Mouse (Mus musculus) kidney, adult 11 months (tissue): ENCODE measurements around the gene Gm17268.
A peak's percentile ranks its signal among the peaks of the same experiment; 100 is the strongest.

Experiments used
- DNase-seq: peaks from one replicate; pipeline ENCODE4 v3.0.0; 2022

The Gm17268 gene

DNA sequence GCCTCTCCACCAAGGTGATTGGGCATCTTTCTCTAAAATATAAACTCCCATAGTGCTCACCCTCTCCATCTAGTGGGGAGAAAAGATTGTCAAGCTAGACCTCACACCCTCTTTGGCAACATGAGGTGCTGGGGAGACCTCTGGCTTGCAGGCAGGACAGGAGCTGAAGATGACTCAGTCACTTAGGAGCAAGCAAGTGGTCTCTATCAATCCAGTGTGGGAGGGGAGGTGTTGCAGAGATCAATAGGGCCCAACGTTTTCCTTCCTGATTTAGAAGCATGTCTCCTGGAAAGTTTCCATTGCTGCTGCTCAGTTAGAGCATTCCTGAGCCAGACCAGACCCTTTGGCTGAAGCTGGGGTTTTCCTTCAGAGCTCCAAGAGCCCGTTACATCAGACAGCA, at the start of gene Gm17268:
Gene Gm17268, minus strand, starts transcription at position 28 of the 400 bp plus-strand sequence.
- DNase-seq: no peak

DNA sequence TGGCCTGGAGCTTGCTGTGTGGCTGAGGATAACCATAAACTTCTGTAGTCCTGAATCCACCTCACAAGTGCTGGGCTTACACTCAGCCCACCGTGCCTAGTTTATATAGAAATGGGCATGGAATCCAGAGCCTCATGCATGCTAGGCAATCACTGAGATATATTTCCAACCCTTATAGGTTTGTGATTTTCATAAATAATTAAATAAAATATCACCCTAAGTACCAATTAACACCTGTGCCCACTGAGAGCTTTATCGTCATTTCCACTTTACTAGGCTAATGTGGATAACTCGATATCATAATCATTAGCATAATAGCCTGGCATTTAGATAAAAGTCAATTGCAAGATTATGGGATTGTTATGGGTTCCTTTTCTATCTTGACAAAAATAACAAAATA, 46.0 kb upstream of the Gm17268 start:
- no peak for DNase-seq

- no peak for DNase-seq
Observed at GRCm38 (mm10) chr11:82080865-82081264, 42.5 kb upstream of the Gm17268 start.

DNA sequence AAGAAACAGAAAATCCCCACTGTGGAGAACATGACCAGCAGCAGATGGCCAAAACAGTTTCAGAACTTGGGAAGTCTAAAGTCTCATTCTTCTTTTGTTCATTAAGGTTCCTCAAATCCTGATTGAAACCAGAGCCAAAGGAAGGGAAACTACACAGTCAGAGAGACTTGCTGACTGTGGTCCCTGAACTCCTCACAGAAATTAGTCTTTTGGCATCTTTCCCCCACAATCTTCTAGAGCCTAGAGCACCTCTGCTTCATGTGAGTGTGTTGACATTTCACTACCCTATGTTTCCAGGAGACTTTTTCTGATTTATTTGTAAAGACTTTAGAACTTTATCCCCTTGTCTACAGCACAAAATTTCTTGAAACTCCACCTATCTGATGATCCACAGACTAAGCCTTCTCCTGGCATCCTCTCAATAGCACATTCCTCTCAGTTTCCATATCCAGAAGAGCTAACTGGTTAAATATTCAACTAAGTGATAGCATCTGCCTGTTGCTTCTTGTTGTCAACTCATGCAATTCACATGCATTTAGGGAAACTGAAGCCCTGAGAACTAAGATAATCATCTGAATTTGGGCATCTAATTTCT, 39.9 kb upstream of the Gm17268 start:
- DNase-seq: no peak

DNA sequence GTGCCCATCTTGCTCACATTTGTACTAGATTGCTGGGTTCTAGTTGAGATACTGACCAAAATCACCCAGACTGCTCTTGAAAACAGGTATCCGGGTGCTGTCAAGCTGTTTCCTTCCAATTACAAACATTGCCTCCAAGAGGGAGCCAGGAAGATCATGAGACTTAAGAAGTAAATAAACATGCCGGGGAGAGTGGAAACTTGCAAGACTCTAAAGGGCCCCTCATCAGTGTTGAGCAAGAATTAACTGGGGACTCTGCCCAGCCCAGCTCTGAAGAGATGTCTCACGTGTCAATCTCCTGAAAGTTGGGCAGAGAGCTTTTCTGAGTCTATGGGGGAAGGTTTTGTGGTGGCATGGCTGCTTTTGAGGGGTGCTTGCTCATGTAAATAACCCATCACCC, 38.7 kb upstream of the Gm17268 start:
- no peak for DNase-seq

DNA sequence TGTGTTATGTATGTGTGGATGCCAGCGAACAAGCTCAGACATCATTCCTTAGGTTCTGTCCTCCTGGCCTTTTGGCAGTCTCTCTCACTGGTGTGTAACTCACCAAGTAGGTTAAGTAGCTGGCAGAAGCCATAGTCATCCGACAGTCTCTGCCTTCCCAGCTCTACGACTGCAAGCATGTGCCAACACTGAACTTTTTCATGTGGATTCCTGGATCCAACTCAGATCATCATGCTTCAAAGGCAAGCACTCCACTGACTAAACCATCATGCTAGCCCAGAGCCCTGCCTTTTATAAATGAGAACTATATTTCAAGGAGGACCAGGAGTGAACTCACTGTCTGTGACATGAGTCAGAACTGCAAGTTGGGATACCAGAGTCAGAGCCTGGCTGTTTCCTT, 35.3 kb upstream of the Gm17268 start:
- DNase-seq: no peak

GRCm38 (mm10) chr11:82072984-82073383, 34.6 kb upstream of the Gm17268 start:
- DNase-seq: no peak

DNA sequence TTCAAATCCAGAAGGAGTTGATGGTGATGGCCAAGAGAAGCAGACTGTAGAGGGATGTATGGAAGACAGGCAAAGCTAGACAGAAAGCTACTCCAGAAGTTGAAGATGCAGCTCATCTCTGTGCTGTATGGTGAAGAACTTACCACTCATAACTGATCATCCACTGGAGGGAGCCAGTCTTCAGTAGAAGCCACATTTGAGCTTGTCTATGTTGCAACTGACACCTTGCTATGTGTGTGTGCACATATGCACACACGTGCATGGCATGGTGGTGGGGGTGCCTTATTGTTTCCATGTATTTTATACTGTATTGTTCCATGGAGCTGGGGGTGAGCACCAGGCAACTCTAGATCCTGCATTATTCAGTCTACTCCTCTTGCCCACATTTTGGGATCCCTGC, 34.0 kb upstream of the Gm17268 start:
- DNase-seq: no peak

DNA sequence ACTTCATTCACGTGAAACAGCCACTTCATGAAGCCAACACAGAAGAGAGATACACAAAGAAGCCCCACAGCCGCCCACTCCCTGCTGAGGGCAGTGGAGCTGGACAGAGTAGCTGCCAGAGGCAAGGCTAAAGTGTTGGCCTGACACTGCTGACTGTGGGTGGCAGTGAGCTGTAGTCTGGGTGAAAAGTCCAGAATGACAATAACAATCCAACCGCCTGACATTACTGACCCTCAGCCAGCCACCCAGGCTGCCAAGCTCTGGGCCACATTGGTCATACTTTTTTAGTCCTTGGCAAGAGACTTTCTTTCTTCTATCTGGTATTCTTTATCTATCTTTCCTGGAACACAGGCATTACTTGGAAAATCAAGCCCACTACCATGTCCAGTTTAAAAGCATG, 32.7 kb upstream of the Gm17268 start:
- no peak for DNase-seq

DNA sequence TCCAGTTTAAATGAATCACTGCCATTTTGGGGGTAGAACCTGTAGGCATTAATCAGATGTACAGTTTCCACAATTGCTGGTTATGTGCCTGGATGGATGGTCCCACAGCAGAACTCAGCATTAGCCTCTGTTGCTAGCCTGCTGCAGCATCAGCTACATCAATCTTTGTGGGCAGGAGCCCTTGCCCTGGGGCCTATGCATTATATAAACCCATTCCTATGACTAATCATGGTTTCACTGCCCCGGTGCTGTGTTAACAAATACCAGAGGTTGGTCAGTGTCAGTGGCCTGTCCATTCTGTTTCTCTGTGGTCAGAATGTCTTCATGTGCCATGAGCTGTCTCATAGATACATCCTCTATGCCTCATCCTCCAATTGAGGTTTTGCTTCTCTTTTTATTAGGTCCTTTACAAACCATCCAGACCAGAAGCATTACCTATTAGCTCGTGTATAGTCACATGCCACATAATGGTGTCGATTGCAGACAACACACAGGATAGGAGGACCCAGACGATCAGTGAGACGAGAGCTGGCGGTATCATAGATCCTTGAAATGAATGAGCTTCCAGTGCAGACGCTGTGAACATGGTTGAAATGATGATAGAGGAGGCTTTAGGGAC, 28.7 kb upstream of the Gm17268 start:
- DNase-seq: no peak

- no peak for DNase-seq
Observed at GRCm38 (mm10) chr11:82063454-82063853, 25.1 kb upstream of the Gm17268 start.

DNA sequence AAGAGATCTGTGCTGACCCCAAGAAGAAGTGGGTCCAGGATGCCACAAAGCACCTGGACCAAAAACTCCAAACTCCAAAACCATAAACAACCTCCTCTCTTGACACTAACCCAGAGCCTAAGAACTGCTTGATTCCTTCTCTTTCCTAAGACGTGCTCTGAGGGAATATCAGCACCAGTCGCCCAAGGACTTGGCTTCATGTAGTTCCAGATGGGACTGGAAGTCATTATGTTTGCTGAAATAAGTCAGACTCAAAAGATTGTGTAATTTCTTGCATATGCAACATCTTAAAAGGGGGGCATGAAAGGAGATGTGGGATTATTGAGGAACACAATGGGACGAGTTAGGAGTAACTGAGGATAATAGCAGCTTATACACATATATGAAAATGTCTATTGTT, 23.9 kb upstream of the Gm17268 start:
- DNase-seq: no peak

DNA sequence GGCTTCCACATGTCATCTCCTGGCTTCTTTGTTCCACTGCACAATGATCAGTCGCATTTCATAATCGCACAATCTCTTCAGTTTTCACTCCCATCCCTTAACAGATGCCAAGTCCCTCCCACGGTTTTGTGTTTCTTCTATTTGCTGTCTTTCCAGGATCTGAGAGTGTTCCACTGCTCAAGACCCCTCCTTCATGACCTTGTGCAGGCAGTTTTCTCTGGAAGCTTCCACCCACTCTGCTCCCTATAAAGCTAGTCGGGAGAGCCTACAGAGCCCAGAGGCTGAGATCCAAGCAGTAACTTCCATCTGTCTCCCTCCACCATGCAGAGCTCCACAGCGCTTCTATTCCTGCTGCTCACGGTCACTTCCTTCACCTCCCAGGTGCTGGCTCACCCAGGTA, 19.3 kb upstream of the Gm17268 start, which contains the start of gene Ccl11:
Gene Ccl11, plus strand, starts transcription at position 178 of the 400 bp plus-strand sequence.
- DNase-seq: no peak

DNA sequence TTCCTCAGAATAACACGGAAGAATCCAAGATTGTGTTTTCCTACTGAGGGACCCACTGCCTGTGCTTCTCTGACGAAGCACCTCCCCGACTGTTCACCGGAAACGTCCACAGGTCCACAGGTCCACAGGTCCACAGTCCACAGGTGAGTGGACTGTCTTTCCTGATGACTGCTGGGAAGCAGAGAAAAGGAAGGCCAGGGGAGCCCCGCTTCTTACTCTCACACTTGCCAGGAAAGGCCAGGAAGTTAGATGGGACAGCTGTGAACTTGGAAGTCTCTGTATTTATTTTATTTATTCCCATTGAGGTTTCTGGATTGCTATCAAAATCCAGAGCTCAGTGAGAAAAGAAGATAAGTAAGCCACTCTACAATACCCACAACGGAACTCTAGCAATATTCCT, 15.5 kb upstream of the Gm17268 start:
- no peak for DNase-seq

- DNase-seq: peak; percentile 9
Observed at GRCm38 (mm10) chr11:82047746-82048415, 9.5 kb upstream of the Gm17268 start.

- DNase-seq: no peak
Observed at GRCm38 (mm10) chr11:82045471-82045870, 7.1 kb upstream of the Gm17268 start, which contains the start of gene Ccl7. Gene Ccl7 (plus strand): TSS chr11:82045712.

DNA sequence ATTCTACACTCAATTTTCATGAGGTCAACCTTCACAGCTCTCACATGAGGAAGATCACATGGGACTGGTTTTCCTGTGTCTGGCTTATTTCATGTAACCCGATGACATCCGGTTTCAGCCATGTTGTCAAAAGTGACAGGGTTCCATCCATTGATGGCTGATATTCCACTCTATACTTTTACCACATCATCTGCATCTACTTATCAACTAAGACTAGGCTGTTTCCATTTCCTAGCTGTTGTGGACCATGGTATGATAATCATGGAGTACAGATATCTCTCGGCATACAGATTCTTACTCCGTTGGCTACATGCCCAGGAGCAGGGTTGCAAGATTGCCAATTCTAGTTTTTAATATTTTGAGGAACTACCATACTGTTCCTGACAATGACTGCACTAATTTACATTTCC, 3.3 kb upstream of the Gm17268 start:
- DNase-seq: no peak

DNA sequence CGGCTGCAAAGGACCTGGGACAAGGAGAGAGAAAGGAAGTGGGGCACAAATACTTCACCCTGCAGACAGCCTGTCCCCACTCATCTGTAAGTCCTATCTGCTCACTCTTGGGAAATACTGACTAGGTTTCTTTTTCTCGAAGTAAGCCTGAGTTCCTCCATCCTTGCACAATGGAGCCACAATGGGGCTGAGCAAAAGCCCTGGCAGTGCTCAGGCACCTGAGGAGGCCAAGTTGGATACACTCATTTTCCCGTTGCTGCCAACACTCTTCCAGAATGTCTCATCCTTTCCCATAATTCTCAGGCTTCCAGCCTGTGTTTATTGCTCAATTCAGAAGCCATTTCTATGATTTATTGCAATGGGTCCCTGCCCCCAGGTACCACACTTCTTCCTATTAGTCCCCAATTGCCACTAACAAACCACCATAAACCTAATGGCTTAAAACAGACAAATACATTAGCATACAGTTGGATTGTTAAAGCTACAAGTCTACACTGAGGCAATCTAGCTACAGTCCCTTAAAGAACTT, 834 bp upstream of the Gm17268 start:
- DNase-seq: no peak

- DNase-seq: no peak
Observed at GRCm38 (mm10) chr11:82035857-82036256, 2.5 kb downstream of the Gm17268 start.

GRCm38 (mm10) chr11:82035356-82035755, 3.0 kb downstream of the Gm17268 start, which contains the start of gene Ccl2:
Gene Ccl2 (plus strand): TSS chr11:82035571.
- peak; percentile 59 for DNase-seq

DNA sequence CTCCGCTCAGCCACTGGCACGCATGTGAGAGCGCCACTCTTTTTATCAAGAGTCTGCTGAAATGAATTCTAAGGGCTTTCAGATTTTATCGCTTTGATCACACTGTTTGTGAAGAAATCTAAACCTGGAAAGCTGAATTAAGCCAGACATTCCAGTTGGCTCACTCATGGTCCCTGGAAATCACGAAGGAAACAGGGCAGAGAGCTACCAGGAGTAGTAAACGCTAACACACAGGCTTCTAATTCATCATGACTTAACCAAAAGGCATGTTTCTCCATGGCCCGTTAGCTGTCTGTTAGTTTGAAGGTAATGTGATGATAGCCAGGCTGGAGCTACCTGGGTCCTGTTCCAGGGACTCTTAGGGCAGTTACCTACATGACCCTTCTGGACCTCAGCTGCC, 3.9 kb downstream of the Gm17268 start:
- DNase-seq: no peak

GRCm38 (mm10) chr11:82032678-82033344, 5.6 kb downstream of the Gm17268 start:
- peak; percentile 37 for DNase-seq

DNA sequence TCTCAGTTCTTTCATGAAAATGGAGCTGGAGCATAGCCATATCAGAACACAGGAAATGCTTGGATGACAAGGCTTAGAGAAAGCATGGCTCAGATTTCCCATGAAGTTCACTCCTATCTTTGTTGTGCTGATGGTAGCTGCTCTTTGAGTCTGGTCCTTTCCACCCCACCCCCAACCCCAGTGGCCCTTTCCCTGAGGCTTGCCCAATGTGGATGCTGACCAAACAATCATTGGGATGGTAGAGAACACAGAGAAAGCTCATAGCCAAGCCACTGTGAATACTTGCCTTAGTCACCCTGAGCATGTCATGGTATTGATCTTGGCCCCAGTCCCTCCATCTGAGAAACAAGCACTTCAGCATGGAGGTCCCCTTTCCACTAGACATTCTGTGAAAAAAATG, 6.2 kb downstream of the Gm17268 start:
- no peak for DNase-seq
